Mouse (Mus musculus): ENCODE measurements around the gene Zfp775. TPM values are rescaled to one million over a fixed set of nuclear protein-coding genes. Genes with fewer than 3 reads are reported as not detected.

Gene Zfp775
- total and polyA plus RNA-seq, 3 experiments, result 3.2 to 6.5 (median 3.5) TPM

- TF ChIP-seq SMC3 (IDR thresholded peaks at IDR 0.05; ENCODE audit: low read depth, low read length) (no peak), IRF4 (IDR thresholded peaks at IDR 0.05; ENCODE audit: low read depth, low read length) (no peak), NELFE (IDR thresholded peaks at IDR 0.05; ENCODE audit: low read depth, low read length) (no peak), UBTF (IDR thresholded peaks at IDR 0.05; ENCODE audit: low read depth, low read length) (no peak), CTCF (conservative IDR thresholded peaks at IDR 0.05 in 1 of 2, IDR thresholded peaks at IDR 0.05 in 1 of 2; ENCODE audit: low read depth in 2 of 2, low read length in 2 of 2) (no peak), ZC3H11A (IDR thresholded peaks at IDR 0.05; ENCODE audit: low read depth, low read length) (no peak), USF2 (conservative IDR thresholded peaks at IDR 0.05; ENCODE audit: low read depth, low read length) (no peak), MEF2A (IDR thresholded peaks at IDR 0.05; ENCODE audit: borderline replicate concordance, low read depth, low read length) (no peak), GABPA (IDR thresholded peaks at IDR 0.05; ENCODE audit: insufficient replicate concordance, low read depth, low read length) (no peak), MXI1 (IDR thresholded peaks at IDR 0.05; ENCODE audit: low read depth, low read length) (no peak)
- dilution Hi-C loops (cut with MboI; ENCODE audit: extremely low pct_ligation_motif_present, extremely low pct_unique_long_range_greater_than_20kb, low sequenced_read_pairs), result no loop called here
- no peak overlapping the region for H3K9ac ChIP-seq (ENCODE audit: insufficient read depth, low read depth)
Observed at GRCm38 (mm10) chr6:48595278-48595677, 6.6 kb upstream of the Zfp775 start.

GRCm38 (mm10) chr6:48596545-48597232 is 5.2 kb upstream of the Zfp775 start:
- H3K4me1 ChIP-seq (ENCODE audit: control insufficient read depth in 1 of 2, insufficient read depth in 2 of 2), result peaks cover 3 to 37% of the 10 kb centered on the region in 2 experiments; a peak in 3 of 4 replicates
- H3K27me3 ChIP-seq (replicated peaks), result no peaks in the 10 kb centered on the region
- TF ChIP-seq SMC3 (IDR thresholded peaks at IDR 0.05; ENCODE audit: low read depth, low read length) (no peak), SIN3A (IDR thresholded peaks at IDR 0.05; ENCODE audit: low read length) (no peak), NRF1 (IDR thresholded peaks at IDR 0.05; ENCODE audit: low read depth, low read length) (no peak), IRF4 (IDR thresholded peaks at IDR 0.05; ENCODE audit: low read depth, low read length) (no peak), USF2 (conservative IDR thresholded peaks at IDR 0.05; ENCODE audit: low read depth, low read length) (no peak), KAT2A (IDR thresholded peaks at IDR 0.05; ENCODE audit: insufficient replicate concordance, low read length) (no peak), CTCF (conservative IDR thresholded peaks at IDR 0.05 in 1 of 2, IDR thresholded peaks at IDR 0.05 in 1 of 2; ENCODE audit: low read depth in 2 of 2, low read length in 2 of 2) (no peak)
- dilution Hi-C loops (cut with MboI; ENCODE audit: extremely low pct_ligation_motif_present, extremely low pct_unique_long_range_greater_than_20kb, low sequenced_read_pairs) (no loop called here), in situ Hi-C loops (cut with MboI; ENCODE audit: low pct_ligation_motif_present, low pct_unique_long_range_greater_than_20kb, low sequenced_read_pairs) (no loop called here)
- peaks cover 27 to 49% of the 10 kb centered on the region in 2 experiments for H3K36me3 ChIP-seq (replicated peaks in 1 of 2; ENCODE audit: control insufficient read depth in 1 of 2, insufficient read depth in 1 of 2, low read length in 1 of 2)
- H3K27ac ChIP-seq (ENCODE audit: insufficient read depth, low read depth), result no peak overlapping the region
- peaks cover 3% of the 10 kb centered on the region for H3K9me3 ChIP-seq (replicated peaks; ENCODE audit: low read length)
- no peak overlapping the region for H3K4me3 ChIP-seq (replicated peaks in 1 of 3; ENCODE audit: low read depth in 2 of 3, low read length in 2 of 3, poor library complexity in 1 of 3)
- peaks cover 23% of the 10 kb centered on the region for H3K79me2 ChIP-seq (replicated peaks; ENCODE audit: control insufficient read depth, extremely low read depth, insufficient read depth, poor library complexity, severe bottlenecking)
- no peak overlapping the region for H3K9ac ChIP-seq (ENCODE audit: insufficient read depth, low read depth)
- DNase-seq (ENCODE audit: extremely low read depth), result no peak
- H3K4me2 ChIP-seq (ENCODE audit: insufficient read depth, low read depth, poor library complexity, severe bottlenecking), result no peak overlapping the region

More at GRCm38 (mm10) chr6:48595278-48595677, 6.6 kb upstream of the Zfp775 start:
- DNase-seq (ENCODE audit: extremely low read depth), result no peak
- Histone ChIP-seq H3K4me2 (ENCODE audit: insufficient read depth, low read depth, poor library complexity, severe bottlenecking) (peak overlapping the region; percentile 64), H3K9me3 (replicated peaks; ENCODE audit: low read length) (peaks cover 3% of the 10 kb centered on the region), H3K4me3 (replicated peaks in 1 of 3; ENCODE audit: low read depth in 2 of 3, low read length in 2 of 3, poor library complexity in 1 of 3) (no peak overlapping the region), H3K27ac (ENCODE audit: insufficient read depth, low read depth) (no peak overlapping the region), H3K27me3 (replicated peaks) (no peaks in the 10 kb centered on the region), H3K4me1 (ENCODE audit: control insufficient read depth in 1 of 2, insufficient read depth in 2 of 2) (peaks cover 3 to 27% of the 10 kb centered on the region in 2 experiments; a peak in 3 of 4 replicates), H3K79me2 (replicated peaks; ENCODE audit: control insufficient read depth, extremely low read depth, insufficient read depth, poor library complexity, severe bottlenecking) (peaks cover 23% of the 10 kb centered on the region), H3K36me3 (replicated peaks in 1 of 2; ENCODE audit: control insufficient read depth in 1 of 2, insufficient read depth in 1 of 2, low read length in 1 of 2) (peaks cover 27 to 48% of the 10 kb centered on the region in 2 experiments)
- in situ Hi-C loops (cut with MboI; ENCODE audit: low pct_ligation_motif_present, low pct_unique_long_range_greater_than_20kb, low sequenced_read_pairs), result no loop called here
